Mouse (Mus musculus) intestine, embryonic 14.5 days (tissue): ENCODE results near the gene Selplg. TPM values are rescaled to one million over a fixed set of nuclear protein-coding genes. Genes with fewer than 3 reads are reported as not detected.

Experiments
- ATAC-seq: fragments of 200-750 bp; cut with Nextera tagmentation; replicated peaks from 2 replicates; pipeline ENCODE4 v1.8.0; 2017; ENCODE audit warnings: low read depth, moderate number of reproducible peaks, moderate TSS enrichment, moderate library complexity; ENCODE audit not compliant: low FRiP score, low TSS enrichment
- DNase-seq: peaks from one replicate; pipeline ENCODE4 v3.0.0-alpha.2; 2018; ENCODE audit warnings: low spot score
- H3K27ac ChIP-seq: fragments of 300-500 bp; sonication (generic); 2 replicates; pipeline ENCODE4 v1.5.1; 2014; ENCODE audit warnings: low read depth, mild to moderate bottlenecking, control low read depth
- H3K27me3 ChIP-seq: fragments of 300-500 bp; sonication (generic); replicated peaks from 2 replicates; pipeline ENCODE4 v1.6.1; 2014; ENCODE audit warnings: low read length, control low read depth; ENCODE audit not compliant: control insufficient read depth, insufficient read depth
- H3K36me3 ChIP-seq: fragments of 300-500 bp; sonication (generic); 2 replicates; pipeline ENCODE4 v1.6.1; 2014; ENCODE audit warnings: low read length, control low read depth; ENCODE audit not compliant: control insufficient read depth, insufficient read depth
- H3K4me1 ChIP-seq: fragments of 300-500 bp; sonication (generic); replicated peaks from 2 replicates; pipeline ENCODE4 v1.6.1; 2014; ENCODE audit warnings: low read length, control low read depth, mixed read lengths; ENCODE audit not compliant: control insufficient read depth, insufficient read depth
- H3K4me2 ChIP-seq: fragments of 300-500 bp; sonication (generic); 2 replicates; pipeline ENCODE4 v1.6.1; 2014; ENCODE audit warnings: low read length
- H3K4me3 ChIP-seq: fragments of 300-500 bp; sonication (generic); 2 replicates; pipeline ENCODE4 v1.5.1; 2014; ENCODE audit warnings: low read depth, low read length, control low read depth, mixed read lengths
- H3K9ac ChIP-seq: fragments of 300-500 bp; sonication (generic); 2 replicates; pipeline ENCODE4 v1.6.1; 2014; ENCODE audit warnings: mild to moderate bottlenecking, low read length
- H3K9me3 ChIP-seq: fragments of 300-500 bp; sonication (generic); 2 replicates; pipeline ENCODE4 v1.6.1; 2016; ENCODE audit warnings: low read length, control low read depth; ENCODE audit not compliant: control insufficient read depth
- WGBS: fragments of 180-500 bp; shearing (Covaris S2); extraction: QIAGEN DNeasy Blood & Tissue Kit; methylation state at CpG from one replicate; pipeline ENCODE4 v1.1.7; 2014; 5-methylcytosine and 5-hydroxymethylcytosine counted together
- polyA plus RNA-seq: library from polyadenylated mRNA; unstranded; fragments of >200 nt; fragmentation: Nextera tagmentation; extraction: Ambion mirVana; gene quantifications from 2 replicates; pipeline ENCODE4 v1.2.1, GENCODE M21; 2014

The Selplg gene
- polyA plus RNA-seq, 1 experiment from 2014 or later, result 4.0 TPM

- ATAC-seq, result no peak
These were observed 14.2 kb upstream of the Selplg start for GRCm38 (mm10) chr5:113846656-113847055.

GRCm38 (mm10) chr5:113845627-113846026 is 13.2 kb upstream of the Selplg start:
- 85% methylated on average over 8 of the region's 8 CpGs for WGBS
- Histone ChIP-seq H3K4me2 (no peak overlapping the region), H3K36me3 (peaks cover 83% of the 10 kb centered on the region), H3K27me3 (no peaks in the 10 kb centered on the region), H3K4me1 (peaks cover 5% of the 10 kb centered on the region; the same call in 1 of the 2 replicates), H3K4me3 (no peak overlapping the region), H3K9me3 (no peaks in the 10 kb centered on the region), H3K27ac (no peak overlapping the region), H3K9ac (no peak overlapping the region)
- ATAC-seq, result no peak
- no peak for DNase-seq

More at GRCm38 (mm10) chr5:113846656-113847055, 14.2 kb upstream of the Selplg start:
- Histone ChIP-seq H3K27me3 (no peaks in the 10 kb centered on the region), H3K4me3 (no peak overlapping the region), H3K36me3 (peaks cover 93% of the 10 kb centered on the region), H3K4me1 (peaks cover 4% of the 10 kb centered on the region; the same call in 1 of the 2 replicates), H3K27ac (no peak overlapping the region), H3K9me3 (no peaks in the 10 kb centered on the region), H3K9ac (no peak overlapping the region), H3K4me2 (no peak overlapping the region)
- whole genome bisulfite sequencing, result 89% methylated on average over 8 of the region's 8 CpGs
- DNase-seq, result no peak

- H3K4me3 ChIP-seq, result no peak overlapping the region
- DNase-seq, result peak; percentile 71
These were observed 12.3 kb upstream of the Selplg start for GRCm38 (mm10) chr5:113844721-113845120.

GRCm38 (mm10) chr5:113844106-113844505 is 11.7 kb upstream of the Selplg start:
- Histone ChIP-seq H3K9ac (no peak overlapping the region), H3K4me3 (no peak overlapping the region), H3K4me1 (peaks cover 5% of the 10 kb centered on the region; the same call in 1 of the 2 replicates), H3K36me3 (peaks cover 78% of the 10 kb centered on the region), H3K27ac (peak overlapping the region; percentile 27; the same call in 1 of the 2 replicates), H3K27me3 (no peaks in the 10 kb centered on the region), H3K4me2 (no peak overlapping the region), H3K9me3 (no peaks in the 10 kb centered on the region)
- no peak for ATAC-seq
- DNase-seq, result no peak
- WGBS, result 70% methylated on average over 15 of the region's 15 CpGs

More at GRCm38 (mm10) chr5:113844721-113845120, 12.3 kb upstream of the Selplg start:
- no peak overlapping the region for H3K4me2 ChIP-seq
- 58% methylated on average over 7 of the region's 7 CpGs for WGBS
- H3K36me3 ChIP-seq, result peaks cover 83% of the 10 kb centered on the region
- no peak for ATAC-seq
- no peaks in the 10 kb centered on the region for H3K9me3 ChIP-seq
- H3K27ac ChIP-seq, result peak overlapping the region; percentile 27; the same call in 1 of the 2 replicates
- H3K4me1 ChIP-seq, result peaks cover 5% of the 10 kb centered on the region; the same call in 1 of the 2 replicates
- no peaks in the 10 kb centered on the region for H3K27me3 ChIP-seq
- H3K9ac ChIP-seq, result no peak overlapping the region

- no peak overlapping the region for H3K27ac ChIP-seq
- no peak overlapping the region for H3K9ac ChIP-seq
- 90% methylated on average over 9 of the region's 9 CpGs for WGBS
- no peak for DNase-seq
- peaks cover 5% of the 10 kb centered on the region; the same call in 1 of the 2 replicates for H3K4me1 ChIP-seq
- H3K4me2 ChIP-seq, result no peak overlapping the region
- H3K9me3 ChIP-seq, result no peaks in the 10 kb centered on the region
- peaks cover 68% of the 10 kb centered on the region for H3K36me3 ChIP-seq
- H3K4me3 ChIP-seq, result no peak overlapping the region
- no peaks in the 10 kb centered on the region for H3K27me3 ChIP-seq
- ATAC-seq, result no peak
These were observed 10.5 kb upstream of the Selplg start for GRCm38 (mm10) chr5:113842906-113843305.

- Histone ChIP-seq H3K4me2 (no peak overlapping the region), H3K27me3 (no peaks in the 10 kb centered on the region), H3K9ac (no peak overlapping the region), H3K27ac (0 out of 2 replicates have a peak overlapping the region, but pooled peaks have one; percentile 7), H3K36me3 (peaks cover 61% of the 10 kb centered on the region), H3K4me3 (no peak overlapping the region), H3K4me1 (peaks cover 5% of the 10 kb centered on the region; the same call in 1 of the 2 replicates), H3K9me3 (no peaks in the 10 kb centered on the region)
- no peak for DNase-seq
- WGBS, result 83% methylated on average over 9 of the region's 9 CpGs
- no peak for ATAC-seq
These were observed 9.8 kb upstream of the Selplg start for GRCm38 (mm10) chr5:113842244-113842643.

- WGBS, result 60% methylated on average over 23 of the region's 23 CpGs
- Histone ChIP-seq H3K4me3 (no peak overlapping the region), H3K4me2 (no peak overlapping the region), H3K27me3 (no peaks in the 10 kb centered on the region), H3K27ac (0 out of 2 replicates have a peak overlapping the region, but pooled peaks have one; percentile 7), H3K9me3 (no peaks in the 10 kb centered on the region), H3K4me1 (peaks cover 5% of the 10 kb centered on the region; the same call in 1 of the 2 replicates), H3K36me3 (peaks cover 54% of the 10 kb centered on the region), H3K9ac (no peak overlapping the region)
- ATAC-seq (no peak), DNase-seq (no peak)
These were observed 9.1 kb upstream of the Selplg start for GRCm38 (mm10) chr5:113841243-113842225.

- H3K27me3 ChIP-seq, result no peaks in the 10 kb centered on the region
- DNase-seq (no peak), ATAC-seq (no peak)
- 91% methylated on average over 4 of the region's 4 CpGs for WGBS
- no peak overlapping the region for H3K27ac ChIP-seq
- H3K9me3 ChIP-seq, result no peaks in the 10 kb centered on the region
- H3K4me3 ChIP-seq, result no peak overlapping the region
- H3K36me3 ChIP-seq, result peaks cover 44% of the 10 kb centered on the region
- H3K4me1 ChIP-seq, result peaks cover 5% of the 10 kb centered on the region; the same call in 1 of the 2 replicates
- no peak overlapping the region for H3K4me2 ChIP-seq
- no peak overlapping the region for H3K9ac ChIP-seq
These were observed 8.0 kb upstream of the Selplg start for GRCm38 (mm10) chr5:113840443-113840842.
